Mouse (Mus musculus) MEL (cell line): ENCODE measurements around the gene Evi2a.

Experiments used
- MAFK ChIP-seq: IDR thresholded peaks from 2 replicates; pipeline ENCODE4 v1.6.1; 2011; ENCODE audit warnings: low read depth, mild to moderate bottlenecking, low read length, improper control_type of control experiment, borderline replicate concordance
- ZC3H11A ChIP-seq: IDR thresholded peaks from 2 replicates; pipeline ENCODE4 v1.6.1; 2012; ENCODE audit warnings: low read depth, mild to moderate bottlenecking, inconsistent platforms, low read length, improper control_type of control experiment
- ZKSCAN1 ChIP-seq: IDR thresholded peaks from 2 replicates; pipeline ENCODE4 v1.6.1; 2012; ENCODE audit warnings: low read depth, mild to moderate bottlenecking, inconsistent platforms, low read length, improper control_type of control experiment, moderate library complexity

- TF ChIP-seq MAFK = no peak
- TF ChIP-seq ZC3H11A = no peak
- no peak for TF ChIP-seq ZKSCAN1
These were observed 3.7 kb upstream of the Evi2a start for GRCm38 (mm10) chr11:79533950-79534690.
